Mouse (Mus musculus): ENCODE measurements around the gene Nr2f2. TPM values are rescaled to one million over a fixed set of nuclear protein-coding genes. Genes with fewer than 3 reads are reported as not detected.
A peak's percentile ranks its signal among the peaks of the same experiment; 100 is the strongest.

Gene Nr2f2
- polyA plus RNA-seq, 1 experiment from 2014 or later: 120 TPM

- Histone ChIP-seq H3K36me3 (ENCODE audit: control insufficient read depth, insufficient read depth, low read length) (no peaks in the 10 kb centered on the region), H3K9ac (ENCODE audit: low read depth, low read length) (peak overlapping the region; percentile 44; the same call in 1 of the 2 replicates), H3K9me3 (ENCODE audit: control insufficient read depth, low read length) (no peaks in the 10 kb centered on the region), H3K4me1 (replicated peaks; ENCODE audit: control insufficient read depth, insufficient read depth, low read length) (peaks cover 13% of the 10 kb centered on the region), H3K4me3 (ENCODE audit: low read depth, low read length) (peak overlapping the region; percentile 38; the same call in 1 of the 2 replicates), H3K27me3 (ENCODE audit: control insufficient read depth, insufficient read depth, low read length) (peaks cover 24% of the 10 kb centered on the region), H3K27ac (ENCODE audit: low read depth, low read length) (peak overlapping the region; percentile 67; the same call in 1 of the 2 replicates), H3K4me2 (replicated peaks; ENCODE audit: low read depth, low read length) (peak overlapping the region; percentile 60)
- ATAC-seq (ENCODE audit: low FRiP score): no peak
- 10% methylated on average over 4 of the region's 4 CpGs for WGBS
- DNase-seq (ENCODE audit: low spot score): peak; percentile 52
These were observed 2.2 kb upstream of the Nr2f2 start for GRCm38 (mm10) chr7:70368751-70369060.

- H3K36me3 ChIP-seq (ENCODE audit: control insufficient read depth, insufficient read depth, low read length): no peaks in the 10 kb centered on the region
- peak; percentile 40 for DNase-seq (ENCODE audit: low spot score)
- ATAC-seq (ENCODE audit: low FRiP score): no peak
- peak overlapping the region; percentile 28; the same call in 1 of the 2 replicates for H3K9ac ChIP-seq (ENCODE audit: low read depth, low read length)
- H3K9me3 ChIP-seq (ENCODE audit: control insufficient read depth, low read length): no peaks in the 10 kb centered on the region
- H3K4me2 ChIP-seq (replicated peaks; ENCODE audit: low read depth, low read length): peak overlapping the region; percentile 60
- H3K27ac ChIP-seq (ENCODE audit: low read depth, low read length): 0 out of 2 replicates have a peak overlapping the region, but pooled peaks have one; percentile 54
- peaks cover 24% of the 10 kb centered on the region for H3K27me3 ChIP-seq (ENCODE audit: control insufficient read depth, insufficient read depth, low read length)
- H3K4me1 ChIP-seq (replicated peaks; ENCODE audit: control insufficient read depth, insufficient read depth, low read length): peaks cover 13% of the 10 kb centered on the region
- H3K4me3 ChIP-seq (ENCODE audit: low read depth, low read length): peak overlapping the region; percentile 18; the same call in 1 of the 2 replicates
- 10% methylated on average over 6 of the region's 6 CpGs for WGBS
These were observed 1.7 kb upstream of the Nr2f2 start for GRCm38 (mm10) chr7:70368268-70368655.

GRCm38 (mm10) chr7:70367591-70368267, 1.2 kb upstream of the Nr2f2 start:
- Histone ChIP-seq H3K4me1 (replicated peaks; ENCODE audit: control insufficient read depth, insufficient read depth, low read length) (peaks cover 13% of the 10 kb centered on the region), H3K4me3 (ENCODE audit: low read depth, low read length) (peak overlapping the region; percentile 18), H3K9ac (ENCODE audit: low read depth, low read length) (0 out of 2 replicates have a peak overlapping the region, but pooled peaks have one; percentile 28), H3K4me2 (replicated peaks; ENCODE audit: low read depth, low read length) (peak overlapping the region; percentile 36), H3K9me3 (ENCODE audit: control insufficient read depth, low read length) (no peaks in the 10 kb centered on the region), H3K36me3 (ENCODE audit: control insufficient read depth, insufficient read depth, low read length) (no peaks in the 10 kb centered on the region), H3K27me3 (ENCODE audit: control insufficient read depth, insufficient read depth, low read length) (peaks cover 24% of the 10 kb centered on the region), H3K27ac (ENCODE audit: low read depth, low read length) (peak overlapping the region; percentile 54; the same call in 1 of the 2 replicates)
- DNase-seq (ENCODE audit: low spot score) (peak; percentile 59), ATAC-seq (ENCODE audit: low FRiP score) (peak; percentile 8; the same call in 1 of the 2 replicates)
- WGBS: 5% methylated on average over 16 of the region's 16 CpGs

- peak overlapping the region; percentile 88 for H3K9ac ChIP-seq (ENCODE audit: low read depth, low read length)
- peaks cover 20% of the 10 kb centered on the region for H3K27me3 ChIP-seq (ENCODE audit: control insufficient read depth, insufficient read depth, low read length)
- peak; percentile 25 for DNase-seq (ENCODE audit: low spot score)
- WGBS: 0% methylated on average over 1 of the region's 1 CpGs
- H3K4me1 ChIP-seq (replicated peaks; ENCODE audit: control insufficient read depth, insufficient read depth, low read length): peaks cover 13% of the 10 kb centered on the region
- H3K27ac ChIP-seq (ENCODE audit: low read depth, low read length): peak overlapping the region; percentile 93
- H3K4me2 ChIP-seq (replicated peaks; ENCODE audit: low read depth, low read length): peak overlapping the region; percentile 45
- ATAC-seq (ENCODE audit: low FRiP score): no peak
- H3K4me3 ChIP-seq (ENCODE audit: low read depth, low read length): peak overlapping the region; percentile 56
- no peaks in the 10 kb centered on the region for H3K36me3 ChIP-seq (ENCODE audit: control insufficient read depth, insufficient read depth, low read length)
- no peaks in the 10 kb centered on the region for H3K9me3 ChIP-seq (ENCODE audit: control insufficient read depth, low read length)
These were observed 217 bp upstream of the Nr2f2 start for GRCm38 (mm10) chr7:70366808-70367095.

- ATAC-seq (ENCODE audit: low FRiP score) (no peak), DNase-seq (ENCODE audit: low spot score) (peak; percentile 73)
- Histone ChIP-seq H3K4me1 (replicated peaks; ENCODE audit: control insufficient read depth, insufficient read depth, low read length) (peaks cover 11% of the 10 kb centered on the region), H3K9me3 (ENCODE audit: control insufficient read depth, low read length) (no peaks in the 10 kb centered on the region), H3K27me3 (ENCODE audit: control insufficient read depth, insufficient read depth, low read length) (peaks cover 10% of the 10 kb centered on the region), H3K9ac (ENCODE audit: low read depth, low read length) (peak overlapping the region; percentile 88), H3K27ac (ENCODE audit: low read depth, low read length) (peak overlapping the region; percentile 93), H3K36me3 (ENCODE audit: control insufficient read depth, insufficient read depth, low read length) (no peaks in the 10 kb centered on the region), H3K4me3 (ENCODE audit: low read depth, low read length) (peak overlapping the region; percentile 56), H3K4me2 (replicated peaks; ENCODE audit: low read depth, low read length) (peak overlapping the region; percentile 45)
- WGBS: under 1% methylated on average over 17 of the region's 17 CpGs
These were observed 1.1 kb downstream of the Nr2f2 start for GRCm38 (mm10) chr7:70365401-70365811.

- ATAC-seq (ENCODE audit: low FRiP score) (no peak), DNase-seq (ENCODE audit: low spot score) (peak; percentile 70)
- no peaks in the 10 kb centered on the region for H3K9me3 ChIP-seq (ENCODE audit: control insufficient read depth, low read length)
- peaks cover 9% of the 10 kb centered on the region for H3K4me1 ChIP-seq (replicated peaks; ENCODE audit: control insufficient read depth, insufficient read depth, low read length)
- no peaks in the 10 kb centered on the region for H3K36me3 ChIP-seq (ENCODE audit: control insufficient read depth, insufficient read depth, low read length)
- H3K4me3 ChIP-seq (ENCODE audit: low read depth, low read length): peak overlapping the region; percentile 56
- peaks cover 9% of the 10 kb centered on the region for H3K27me3 ChIP-seq (ENCODE audit: control insufficient read depth, insufficient read depth, low read length)
- peak overlapping the region; percentile 45 for H3K4me2 ChIP-seq (replicated peaks; ENCODE audit: low read depth, low read length)
- H3K9ac ChIP-seq (ENCODE audit: low read depth, low read length): peak overlapping the region; percentile 88
- 0% methylated on average over 3 of the region's 3 CpGs for WGBS
- peak overlapping the region; percentile 93 for H3K27ac ChIP-seq (ENCODE audit: low read depth, low read length)
These were observed 1.7 kb downstream of the Nr2f2 start for GRCm38 (mm10) chr7:70364798-70365197.

- H3K27me3 ChIP-seq (ENCODE audit: control insufficient read depth, insufficient read depth, low read length): peaks cover 6% of the 10 kb centered on the region
- peak overlapping the region; percentile 12; the same call in 1 of the 2 replicates for H3K4me3 ChIP-seq (ENCODE audit: low read depth, low read length)
- H3K9ac ChIP-seq (ENCODE audit: low read depth, low read length): peak overlapping the region; percentile 28; the same call in 1 of the 2 replicates
- DNase-seq (ENCODE audit: low spot score) (peak; percentile 35), ATAC-seq (ENCODE audit: low FRiP score) (no peak)
- WGBS: 13% methylated on average over 4 of the region's 4 CpGs
- H3K4me1 ChIP-seq (replicated peaks; ENCODE audit: control insufficient read depth, insufficient read depth, low read length): peaks cover 7% of the 10 kb centered on the region
- peak overlapping the region; percentile 17; the same call in 1 of the 2 replicates for H3K4me2 ChIP-seq (replicated peaks; ENCODE audit: low read depth, low read length)
- no peaks in the 10 kb centered on the region for H3K36me3 ChIP-seq (ENCODE audit: control insufficient read depth, insufficient read depth, low read length)
- H3K27ac ChIP-seq (ENCODE audit: low read depth, low read length): no peak overlapping the region
- no peaks in the 10 kb centered on the region for H3K9me3 ChIP-seq (ENCODE audit: control insufficient read depth, low read length)
These were observed 3.2 kb downstream of the Nr2f2 start for GRCm38 (mm10) chr7:70363351-70363750.

- peaks cover 2% of the 10 kb centered on the region for H3K27me3 ChIP-seq (ENCODE audit: control insufficient read depth, insufficient read depth, low read length)
- peak overlapping the region; percentile 77 for H3K9ac ChIP-seq (ENCODE audit: low read depth, low read length)
- peak overlapping the region; percentile 92 for H3K4me3 ChIP-seq (ENCODE audit: low read depth, low read length)
- WGBS: 2% methylated on average over 12 of the region's 12 CpGs
- peak overlapping the region; percentile 100 for H3K27ac ChIP-seq (ENCODE audit: low read depth, low read length)
- ATAC-seq (ENCODE audit: low FRiP score) (no peak), DNase-seq (ENCODE audit: low spot score) (peak; percentile 63)
- H3K4me1 ChIP-seq (replicated peaks; ENCODE audit: control insufficient read depth, insufficient read depth, low read length): peaks cover 2% of the 10 kb centered on the region; the same call in 1 of the 2 replicates
- H3K4me2 ChIP-seq (replicated peaks; ENCODE audit: low read depth, low read length): peak overlapping the region; percentile 91
- peaks cover under 1% of the 10 kb centered on the region; the same call in 1 of the 2 replicates for H3K36me3 ChIP-seq (ENCODE audit: control insufficient read depth, insufficient read depth, low read length)
- H3K9me3 ChIP-seq (ENCODE audit: control insufficient read depth, low read length): no peaks in the 10 kb centered on the region
These were observed 3.9 kb downstream of the Nr2f2 start for GRCm38 (mm10) chr7:70362526-70363170.

Measured in hindbrain, embryonic 11.5 days (tissue).